Mouse (Mus musculus): ENCODE data around the gene Myb. TPM values are rescaled to one million over a fixed set of nuclear protein-coding genes. Genes with fewer than 3 reads are reported as not detected.

The Myb gene
- total RNA-seq, 2 experiments from 2014 or later = 0.23 to 0.25 TPM

DNA sequence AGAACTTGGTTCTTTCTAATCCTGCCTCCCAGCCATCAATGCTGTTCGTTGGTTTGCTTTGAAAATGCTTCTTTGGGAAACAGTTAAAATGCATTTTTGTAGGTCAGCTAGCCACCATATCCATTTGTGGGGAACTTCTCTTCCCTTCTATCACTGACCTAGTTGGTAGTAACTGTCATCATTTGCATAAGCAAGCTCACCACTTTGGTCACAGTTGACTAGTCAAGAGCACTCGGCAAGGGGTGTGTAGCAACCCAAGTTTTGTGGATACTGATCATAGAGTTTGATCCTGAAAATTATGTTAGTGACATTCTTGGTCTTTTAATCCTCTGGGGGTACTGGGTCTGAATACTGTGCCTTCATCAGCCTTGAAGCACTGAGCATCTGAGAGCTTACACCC lies 48.1 kb downstream of the Myb start:
- H3K27ac ChIP-seq = no peak overlapping the region
- H3K4me3 ChIP-seq = no peak overlapping the region
- DNase-seq (ENCODE audit: extremely low spot score in 1 of 2, low spot score in 2 of 2) = no peak
- no peak for TF ChIP-seq CTCF (IDR thresholded peaks at IDR 0.05)
- intact Hi-C loops (cut with DNase I) = no loop called here

DNA sequence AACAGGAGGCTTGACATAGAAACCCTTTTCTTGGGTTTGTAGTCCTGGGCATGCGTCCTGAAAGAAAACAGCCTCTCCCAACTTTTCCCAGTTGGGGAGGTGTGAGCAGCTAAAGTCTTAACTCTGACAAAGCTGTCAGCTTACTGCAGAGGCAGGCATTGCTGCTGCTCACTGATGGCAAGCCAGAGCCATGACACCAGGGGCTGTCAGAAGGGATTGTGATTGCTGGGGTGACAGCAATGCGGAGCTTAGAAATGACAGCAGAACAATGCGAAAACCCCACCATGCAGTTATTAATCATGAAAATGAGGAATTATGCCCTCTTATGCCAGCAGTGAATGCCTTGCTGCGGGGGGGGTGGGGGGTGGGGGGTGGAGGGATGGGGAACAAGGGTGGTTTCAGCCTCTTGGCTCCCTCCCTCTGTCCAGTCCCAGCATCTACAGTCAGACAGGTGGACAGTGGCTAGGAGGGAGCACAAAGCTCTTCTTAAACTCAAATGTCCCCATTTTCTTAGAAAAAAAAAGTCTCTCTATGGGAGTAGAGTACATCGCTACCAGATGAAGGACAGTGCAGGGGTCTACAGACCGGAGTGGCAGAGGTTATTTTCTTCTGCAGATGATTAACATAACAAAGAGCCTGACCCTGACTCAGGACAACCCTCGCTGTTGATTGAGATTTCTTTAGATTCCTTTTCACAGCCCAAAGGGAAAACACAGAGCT lies 51.3 kb downstream of the Myb start:
- H3K27ac ChIP-seq = no peak overlapping the region
- no peak for DNase-seq (ENCODE audit: extremely low spot score in 1 of 2, low spot score in 2 of 2)
- no peak overlapping the region for H3K4me3 ChIP-seq
- intact Hi-C loops (cut with DNase I) = no loop called here
- no peak for TF ChIP-seq CTCF (IDR thresholded peaks at IDR 0.05)

DNA sequence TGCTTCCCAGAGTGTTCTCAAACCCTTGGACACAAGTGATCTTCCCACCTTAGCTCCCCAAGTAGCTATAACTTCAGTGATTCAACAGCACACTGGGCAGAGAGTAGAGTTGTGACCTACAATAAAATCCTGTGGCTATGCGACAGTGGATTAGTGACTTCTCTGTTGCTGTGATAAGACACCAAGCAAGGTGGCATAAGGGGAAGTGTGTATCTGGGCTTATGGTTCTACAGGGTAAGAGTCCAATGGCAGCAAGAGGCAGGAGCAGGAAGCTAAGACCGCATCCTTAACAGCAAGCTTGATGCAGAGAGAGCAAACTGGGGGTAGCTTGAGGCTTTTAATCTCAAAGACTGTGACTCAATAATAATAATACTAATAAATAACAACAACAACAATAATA lies 52.0 kb downstream of the Myb start:
- no peak for TF ChIP-seq CTCF (IDR thresholded peaks at IDR 0.05)
- intact Hi-C loops (cut with DNase I) = no loop called here
- no peak overlapping the region for H3K4me3 ChIP-seq
- DNase-seq (ENCODE audit: extremely low spot score in 1 of 2, low spot score in 2 of 2) = no peak
- H3K27ac ChIP-seq = no peak overlapping the region

DNA sequence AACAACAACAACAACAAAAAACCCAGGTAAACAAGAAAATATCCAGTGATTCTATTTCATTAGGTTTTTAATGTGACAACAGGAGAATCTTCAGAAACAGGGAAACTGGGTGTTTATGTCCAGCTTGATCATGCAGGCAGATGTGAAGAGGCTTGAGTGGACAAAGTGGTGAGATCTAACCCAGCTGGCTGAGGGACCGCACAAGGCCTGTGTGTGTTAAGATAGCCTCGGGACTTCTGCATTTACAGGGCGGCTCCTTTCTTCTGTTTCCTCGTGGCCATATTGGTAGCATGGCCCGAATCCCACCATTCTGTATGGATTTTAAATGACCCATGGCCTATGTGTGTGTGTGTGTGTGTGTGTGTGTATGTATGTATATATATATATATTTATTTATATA lies 52.6 kb downstream of the Myb start:
- Histone ChIP-seq H3K27ac (no peak overlapping the region), H3K4me3 (no peak overlapping the region)
- DNase-seq (ENCODE audit: extremely low spot score in 1 of 2, low spot score in 2 of 2) = no peak
- no peak for TF ChIP-seq CTCF (IDR thresholded peaks at IDR 0.05)
- intact Hi-C loops (cut with DNase I) = no loop called here

DNA sequence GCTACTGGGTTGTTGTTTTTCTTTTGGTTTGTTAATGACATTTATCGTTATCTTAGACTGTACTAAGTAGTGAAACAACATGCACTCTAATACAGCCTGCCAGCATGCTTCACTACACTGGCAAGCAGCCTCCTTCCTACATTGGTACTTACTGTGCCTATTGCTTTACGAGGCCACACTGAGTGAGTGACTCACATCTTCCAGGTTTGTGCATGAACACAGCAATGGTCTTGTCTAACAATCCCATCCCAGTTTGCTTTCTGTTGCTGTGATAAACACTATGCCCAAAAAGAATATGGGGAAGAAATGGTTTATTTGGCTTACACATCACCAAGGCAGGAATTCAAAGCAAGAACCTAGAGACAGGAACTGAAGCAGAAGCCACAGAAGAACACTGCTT lies 55.6 kb downstream of the Myb start:
- Histone ChIP-seq H3K4me3 (no peak overlapping the region), H3K27ac (no peak overlapping the region)
- no peak for TF ChIP-seq CTCF (IDR thresholded peaks at IDR 0.05)
- intact Hi-C loops (cut with DNase I) = no loop called here
- no peak for DNase-seq (ENCODE audit: extremely low spot score in 1 of 2, low spot score in 2 of 2)

DNA sequence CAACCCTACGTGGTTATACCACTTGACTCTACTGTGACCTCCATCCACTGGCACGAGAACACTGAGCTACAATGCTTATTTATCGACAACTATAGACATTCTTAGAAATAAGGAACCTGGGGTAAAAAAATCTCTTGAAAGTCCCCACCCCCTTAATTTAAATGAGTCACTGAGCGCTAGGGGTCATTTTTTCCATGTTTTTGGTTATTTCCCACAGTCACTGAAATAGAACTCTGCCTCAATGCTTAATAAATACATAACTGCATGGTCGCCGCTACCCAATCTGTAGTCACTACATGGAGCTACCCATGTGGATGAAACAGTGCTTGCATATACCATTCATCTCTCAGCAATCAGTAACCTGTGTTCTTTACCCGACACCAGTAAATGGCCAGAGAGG lies 58.1 kb downstream of the Myb start:
- TF ChIP-seq CTCF (IDR thresholded peaks at IDR 0.05) = no peak
- intact Hi-C loops (cut with DNase I) = no loop called here
- DNase-seq (ENCODE audit: extremely low spot score in 1 of 2, low spot score in 2 of 2) = no peak
- Histone ChIP-seq H3K4me3 (no peak overlapping the region), H3K27ac (no peak overlapping the region)

DNA sequence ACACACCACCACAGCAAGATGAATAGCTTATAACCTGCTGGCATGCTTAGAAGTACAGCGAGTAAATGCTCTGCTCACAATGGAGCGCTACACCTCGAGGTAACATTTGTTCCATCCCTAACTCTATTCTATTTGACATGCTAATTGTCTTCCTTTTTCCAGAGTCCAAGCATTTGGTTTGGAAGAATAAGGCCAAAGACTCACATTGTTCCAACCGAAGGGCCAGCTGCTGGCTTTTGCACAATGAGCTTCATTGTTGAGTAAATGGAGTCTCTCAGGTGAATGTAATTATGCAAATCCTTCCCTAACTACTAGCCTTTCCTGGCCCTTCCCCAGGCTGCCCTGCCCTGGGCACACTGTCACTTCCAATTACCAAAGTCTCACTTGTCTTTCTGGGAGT lies 58.8 kb downstream of the Myb start:
- H3K4me3 ChIP-seq = no peak overlapping the region
- DNase-seq (ENCODE audit: extremely low spot score in 1 of 2, low spot score in 2 of 2) = no peak
- intact Hi-C loops (cut with DNase I) = no loop called here
- TF ChIP-seq CTCF (IDR thresholded peaks at IDR 0.05) = no peak
- H3K27ac ChIP-seq = no peak overlapping the region

DNA sequence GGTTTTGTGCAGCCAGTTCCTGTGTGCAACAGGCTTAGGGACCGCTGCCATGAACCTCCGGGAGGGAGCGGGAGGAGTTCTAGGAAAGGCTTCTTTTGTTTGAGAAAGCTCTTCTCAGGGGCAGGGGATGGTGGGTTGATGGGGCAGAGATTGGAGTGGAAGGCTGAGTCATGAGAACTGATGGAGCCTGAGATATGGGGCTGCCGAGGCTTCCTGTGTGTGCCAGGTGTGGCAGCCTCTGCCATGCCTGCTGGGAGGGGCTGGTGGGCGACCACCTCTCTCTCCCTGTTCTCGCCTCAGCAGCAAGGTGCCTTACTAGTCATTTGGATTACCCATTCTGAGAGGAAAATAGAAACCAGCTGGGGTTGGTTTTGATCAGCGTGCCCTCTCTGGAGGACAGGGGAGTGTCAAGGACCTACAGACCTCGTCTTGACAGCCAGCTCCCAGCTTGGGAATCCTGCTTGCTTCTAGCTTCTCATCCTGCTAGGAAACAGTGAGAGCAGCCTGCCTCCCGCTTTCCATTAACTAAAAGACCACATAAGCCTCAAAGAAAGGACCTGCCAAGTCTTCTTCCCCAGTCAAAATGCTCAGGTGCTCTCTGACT lies 60.0 kb downstream of the Myb start:
- intact Hi-C loops (cut with DNase I) = no loop called here
- Histone ChIP-seq H3K27ac (no peak overlapping the region), H3K4me3 (no peak overlapping the region)
- no peak for TF ChIP-seq CTCF (IDR thresholded peaks at IDR 0.05)
- DNase-seq (ENCODE audit: extremely low spot score in 1 of 2, low spot score in 2 of 2) = no peak

DNA sequence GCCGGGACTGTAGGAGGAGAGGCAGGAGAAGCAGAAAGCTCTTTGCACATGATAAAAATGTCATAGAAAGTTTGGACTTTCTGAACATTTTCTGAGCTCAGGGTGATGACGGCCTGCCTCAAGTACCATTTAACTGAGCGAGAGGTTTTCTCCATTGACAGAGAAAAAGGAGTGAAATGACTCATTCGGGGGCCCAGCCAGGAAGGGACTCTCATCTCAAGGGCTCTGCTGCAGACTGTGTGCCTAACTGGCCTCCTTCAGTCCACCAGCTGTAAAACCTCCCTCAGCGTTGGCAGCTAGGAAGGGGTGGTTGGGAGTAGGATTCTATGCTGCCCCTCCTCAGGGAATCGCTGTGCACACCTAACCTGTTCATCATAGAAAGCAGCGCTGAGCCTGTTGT lies 61.3 kb downstream of the Myb start:
- Histone ChIP-seq H3K27ac (no peak overlapping the region), H3K4me3 (no peak overlapping the region)
- TF ChIP-seq CTCF (IDR thresholded peaks at IDR 0.05) = no peak
- no peak for DNase-seq (ENCODE audit: extremely low spot score in 1 of 2, low spot score in 2 of 2)
- intact Hi-C loops (cut with DNase I) = no loop called here

DNA sequence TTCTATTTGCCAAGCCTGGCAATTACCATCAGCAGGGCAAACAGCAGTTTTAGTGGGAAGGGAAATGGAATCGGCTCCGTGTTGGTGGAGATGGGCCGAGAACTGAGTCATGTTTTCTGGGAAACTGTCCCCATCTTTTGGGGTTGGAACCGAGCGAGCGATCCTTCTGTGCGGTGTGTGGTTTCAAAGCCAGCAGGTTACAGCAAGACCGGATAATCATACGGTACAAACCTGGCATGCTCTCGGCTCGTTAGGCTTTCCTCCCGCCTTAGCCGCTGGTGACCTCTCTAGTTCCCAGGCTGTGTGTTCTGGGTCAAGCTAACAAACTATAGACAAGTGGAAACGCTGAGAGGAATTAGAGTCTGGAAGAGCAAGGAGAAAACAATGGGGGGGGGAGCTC lies 65.2 kb downstream of the Myb start:
- Histone ChIP-seq H3K4me3 (no peak overlapping the region), H3K27ac (no peak overlapping the region)
- DNase-seq (ENCODE audit: extremely low spot score in 1 of 2, low spot score in 2 of 2) = no peak
- intact Hi-C loops (cut with DNase I) = no loop called here
- TF ChIP-seq CTCF (IDR thresholded peaks at IDR 0.05) = no peak

DNA sequence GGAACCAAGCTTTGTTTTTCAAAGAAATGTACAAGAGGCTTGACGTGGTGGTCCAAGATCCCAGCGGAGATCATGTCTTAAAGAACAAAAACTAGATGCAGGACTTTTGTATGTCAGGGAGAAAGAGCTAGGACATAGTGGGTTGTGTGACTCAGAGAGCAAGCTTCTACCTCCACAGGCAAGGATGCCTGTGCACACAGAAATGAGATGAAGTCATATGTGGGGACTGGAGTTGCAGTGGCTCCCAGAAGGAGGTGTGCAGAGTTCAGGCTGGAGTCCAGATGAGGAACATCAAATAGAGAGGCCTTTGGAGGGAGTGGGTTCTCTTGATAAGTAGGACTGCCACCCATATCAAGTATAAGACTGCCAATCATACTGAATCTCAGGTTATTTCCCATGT lies 65.9 kb downstream of the Myb start:
- Histone ChIP-seq H3K4me3 (no peak overlapping the region), H3K27ac (no peak overlapping the region)
- intact Hi-C loops (cut with DNase I) = no loop called here
- TF ChIP-seq CTCF (IDR thresholded peaks at IDR 0.05) = no peak
- DNase-seq (ENCODE audit: extremely low spot score in 1 of 2, low spot score in 2 of 2) = no peak

DNA sequence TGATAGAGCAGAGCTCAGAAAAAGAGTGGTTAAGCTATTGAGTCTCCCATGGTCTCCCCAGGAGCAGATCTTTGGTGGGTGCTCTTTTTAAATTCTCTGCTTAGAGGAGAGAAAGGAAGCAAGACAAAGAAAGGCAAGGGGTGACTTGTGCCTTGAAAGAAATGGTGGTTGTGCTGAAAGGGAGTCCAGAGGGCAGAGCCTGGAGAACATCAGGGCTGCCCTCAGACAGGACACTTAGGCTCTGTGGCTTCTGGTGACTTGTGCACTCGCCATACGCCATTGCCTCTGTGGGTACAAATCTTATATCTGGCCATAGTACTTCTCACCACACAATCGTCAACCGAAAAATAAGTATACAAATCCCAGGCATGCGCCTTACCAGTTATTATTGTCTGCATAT lies 67.5 kb downstream of the Myb start:
- intact Hi-C loops (cut with DNase I) = no loop called here
- Histone ChIP-seq H3K4me3 (no peak overlapping the region), H3K27ac (no peak overlapping the region)
- DNase-seq (ENCODE audit: extremely low spot score in 1 of 2, low spot score in 2 of 2) = no peak
- TF ChIP-seq CTCF (IDR thresholded peaks at IDR 0.05) = no peak

Measured in left cerebral cortex, adult 2 months (tissue).